Mouse (Mus musculus): ENCODE measurements around the gene Cdh11. TPM values are rescaled to one million over a fixed set of nuclear protein-coding genes. Genes with fewer than 3 reads are reported as not detected.
A peak's percentile ranks its signal among the peaks of the same experiment; 100 is the strongest.
"Not testable (repeated sequence)": the region's sequence is repeated elsewhere in the genome, so short reads cannot be mapped to it uniquely, and the experiment has no call there.

The Cdh11 gene
- total RNA-seq, 2 experiments from 2014 or later: 107 to 112 TPM

DNA sequence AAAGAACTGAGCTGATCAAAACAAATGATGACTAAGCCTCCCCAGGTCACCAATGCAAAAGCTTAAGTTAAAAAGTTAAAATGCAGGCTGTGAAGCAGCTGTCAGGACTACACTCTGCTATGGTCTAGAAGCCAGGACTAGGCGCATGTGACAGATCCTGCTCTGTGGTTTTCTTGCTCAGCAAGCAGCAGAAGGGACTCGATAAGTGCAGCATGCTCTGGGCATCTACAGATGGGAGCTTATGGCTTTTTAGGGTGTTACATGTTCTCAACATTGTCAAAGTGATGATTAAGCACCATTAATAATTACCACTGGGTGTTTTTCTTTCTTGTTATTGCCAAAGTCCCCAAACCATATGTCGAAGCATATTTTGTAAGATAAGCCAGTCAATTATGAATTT lies 59.9 kb downstream of the Cdh11 start:
- peak; percentile 16 to 32 for DNase-seq (ENCODE audit: low spot score in 2 of 2)

DNA sequence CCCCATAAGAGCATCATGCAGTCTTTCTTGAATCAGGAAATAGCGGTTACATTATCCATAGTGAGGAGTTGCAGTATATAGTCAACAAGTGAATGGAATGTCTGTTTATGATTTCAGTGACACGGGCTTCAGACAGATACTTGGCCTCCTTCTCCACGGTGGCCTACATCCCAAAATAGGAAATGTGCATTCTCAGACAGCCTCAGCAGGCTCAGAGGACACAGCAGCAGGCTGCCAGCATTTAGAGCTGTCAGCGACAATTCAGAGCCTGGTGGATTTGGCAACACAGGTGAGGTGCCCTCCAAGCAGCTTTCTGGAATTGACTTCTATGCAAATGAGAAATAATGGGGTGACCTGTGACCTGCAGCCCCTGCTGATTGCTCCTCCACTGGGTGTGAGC lies 69.5 kb downstream of the Cdh11 start:
- no peak for DNase-seq (ENCODE audit: low spot score in 2 of 2)

DNA sequence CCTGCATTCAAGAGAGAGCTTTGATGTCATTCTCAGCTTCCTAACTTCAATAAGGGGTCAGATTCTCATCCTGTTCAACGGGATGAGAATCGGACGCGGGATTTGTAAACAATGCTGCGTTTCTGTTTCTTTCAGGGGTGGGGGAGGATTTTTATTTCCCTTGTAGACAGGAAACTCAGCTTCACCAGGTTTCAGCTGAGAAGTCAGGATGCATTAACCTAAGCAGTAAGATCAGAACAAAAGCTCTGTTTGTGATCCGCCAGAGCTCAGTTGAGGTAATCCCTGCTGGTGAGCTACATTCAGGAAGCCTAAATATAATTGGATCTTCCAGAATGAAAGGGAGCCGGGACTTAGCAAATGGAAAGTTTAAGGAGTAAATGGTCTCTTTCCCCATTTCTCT lies 78.1 kb downstream of the Cdh11 start:
- DNase-seq (ENCODE audit: low spot score in 2 of 2): no peak

DNA sequence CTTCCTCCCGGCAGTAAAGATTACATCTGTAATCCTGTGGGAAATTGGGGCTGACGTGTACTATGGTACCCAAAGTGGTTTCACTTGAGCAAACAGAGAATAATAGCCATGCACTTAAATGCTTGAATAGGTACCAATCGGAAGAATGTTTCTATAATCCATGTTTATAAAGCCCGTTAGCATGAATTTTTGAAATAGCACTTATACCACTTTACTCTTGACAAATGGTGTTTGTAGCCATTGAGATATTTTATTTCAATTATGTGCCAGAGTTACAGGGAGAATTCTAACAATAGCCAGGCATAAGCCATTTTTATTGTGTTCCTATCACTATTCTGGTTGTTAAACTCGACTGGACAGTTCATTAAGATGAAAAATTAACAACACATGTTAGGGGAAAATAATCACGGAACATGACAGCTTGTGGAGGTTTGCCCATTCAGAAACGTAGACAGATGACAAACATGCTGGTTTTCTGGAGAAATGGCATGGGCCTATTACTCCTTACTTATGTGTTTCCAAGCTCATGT lies 80.0 kb downstream of the Cdh11 start:
- no peak for DNase-seq (ENCODE audit: low spot score in 2 of 2)

DNA sequence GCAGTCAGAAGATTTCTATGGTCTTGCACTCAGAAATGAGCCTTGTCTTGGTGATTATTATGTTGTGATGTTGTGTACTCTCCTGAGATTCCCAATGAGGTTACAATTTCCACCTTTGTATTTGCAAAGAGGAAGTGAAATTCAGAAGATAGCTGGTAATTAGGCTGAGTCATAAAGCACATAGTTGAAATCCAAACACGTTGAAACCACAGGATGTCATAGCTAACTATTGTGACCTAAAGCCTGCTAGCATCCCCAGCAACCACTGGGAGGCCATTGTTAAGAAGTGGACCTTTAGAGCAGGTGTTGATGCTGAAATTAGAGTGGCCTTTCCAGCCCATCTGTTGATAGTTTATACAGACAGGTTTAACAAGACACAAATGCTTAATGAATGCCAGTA lies 85.2 kb downstream of the Cdh11 start:
- no peak for DNase-seq (ENCODE audit: low spot score in 2 of 2)

DNA sequence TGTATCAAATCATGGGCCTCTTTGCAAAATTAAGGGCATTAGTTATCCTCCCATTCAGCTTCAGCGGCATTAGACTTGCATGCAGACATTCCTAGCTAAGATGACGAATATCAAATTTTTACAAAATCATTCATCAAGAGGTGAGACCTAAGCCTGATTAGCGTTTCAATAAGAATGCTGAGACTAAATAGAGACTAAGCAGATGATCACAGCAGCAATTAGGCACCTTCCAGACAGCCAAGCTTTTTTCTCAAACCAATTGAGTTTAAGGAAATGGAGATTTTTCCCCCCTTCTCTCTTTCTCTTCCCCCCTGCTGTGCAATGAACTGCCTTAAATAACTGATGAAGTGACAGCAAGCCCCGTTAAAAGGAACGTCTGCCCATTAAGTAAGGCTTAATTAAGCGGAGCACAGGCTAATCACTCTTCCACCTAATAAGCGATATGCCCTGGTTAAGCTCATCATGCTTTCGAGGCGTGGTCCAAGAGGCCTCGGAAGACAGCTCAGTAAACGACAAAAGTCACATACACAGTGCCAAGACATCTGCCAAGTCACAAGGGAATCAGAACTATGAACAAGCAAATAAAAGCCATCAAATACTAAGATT lies 87.1 kb downstream of the Cdh11 start:
- no peak for DNase-seq (ENCODE audit: low spot score in 2 of 2)

DNA sequence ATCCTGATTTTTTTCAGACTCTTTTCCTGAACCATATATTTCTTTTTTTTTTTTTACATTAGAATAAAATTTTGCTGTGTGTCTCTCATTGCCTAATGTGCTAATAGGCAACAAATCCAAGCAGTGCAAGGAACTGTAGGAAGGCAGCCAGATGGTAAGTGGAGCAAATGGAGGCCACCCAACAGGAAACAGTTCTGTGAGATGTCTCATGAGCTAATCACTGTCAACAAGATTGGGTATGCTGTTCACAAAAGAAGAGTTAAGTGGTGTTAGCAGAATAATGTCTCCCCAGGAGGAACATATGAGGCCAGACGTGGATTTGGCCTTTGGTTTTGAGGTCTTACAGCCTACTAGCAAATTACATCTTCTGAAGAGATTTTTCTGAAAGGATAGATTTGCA lies 92.0 kb downstream of the Cdh11 start:
- DNase-seq (ENCODE audit: low spot score in 2 of 2): no peak

DNA sequence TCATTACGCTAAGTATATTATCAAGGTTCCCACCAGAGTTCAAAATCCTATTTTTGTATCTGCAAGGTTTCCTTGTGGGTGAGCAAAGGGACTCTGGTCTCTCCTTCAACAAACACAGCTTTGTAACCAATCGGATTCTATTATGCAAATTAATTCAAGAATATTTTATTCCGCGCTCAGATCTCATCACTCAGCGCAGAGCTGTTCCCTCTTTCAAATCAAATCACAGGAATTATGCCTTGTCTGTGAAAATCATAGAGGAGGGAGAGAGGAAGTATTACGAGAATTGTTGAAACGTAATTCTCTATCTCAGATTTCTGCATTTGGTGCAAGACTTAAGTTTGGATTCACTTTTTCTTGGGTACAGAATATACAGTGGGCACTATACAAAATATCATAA lies 100.0 kb downstream of the Cdh11 start:
- not testable (repeated sequence) for DNase-seq (ENCODE audit: low spot score in 2 of 2)

DNA sequence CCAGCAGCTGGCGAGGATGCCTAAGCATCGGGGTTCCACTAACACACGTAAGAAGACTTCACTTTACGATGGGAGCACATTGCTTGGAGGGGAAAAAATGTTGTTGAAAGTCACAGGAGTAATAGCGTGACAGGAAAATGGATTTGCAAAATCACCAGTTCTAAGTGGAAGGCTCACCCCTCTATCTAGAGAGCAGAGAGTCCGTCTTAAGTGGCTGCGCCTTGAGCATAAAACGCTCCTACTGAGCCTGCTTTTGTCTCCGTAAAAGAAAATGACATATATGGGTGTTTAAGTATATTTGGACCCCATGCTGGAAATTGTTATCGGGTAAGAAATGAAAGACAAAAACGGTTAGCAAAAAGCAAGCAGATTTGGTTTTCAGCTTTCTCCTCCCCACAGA lies 100.4 kb downstream of the Cdh11 start:
- no peak for DNase-seq (ENCODE audit: low spot score in 2 of 2)

DNA sequence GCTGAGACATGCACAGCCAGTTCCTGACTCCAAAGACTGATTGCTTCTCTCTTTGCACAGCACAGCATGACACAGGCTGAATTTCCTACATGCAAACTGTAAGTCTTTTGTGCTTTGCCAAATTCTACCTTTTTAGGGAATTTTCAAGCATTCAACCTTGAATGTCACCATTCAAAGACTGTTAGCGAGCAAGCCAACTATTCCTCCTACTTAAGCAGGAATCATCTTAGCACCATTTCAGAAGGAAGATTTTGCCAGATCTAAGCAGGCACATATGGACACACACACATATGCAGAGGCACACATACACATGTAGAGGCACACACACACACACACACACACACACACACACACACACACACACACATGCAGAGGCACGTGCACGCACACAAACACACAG lies 108.3 kb downstream of the Cdh11 start:
- no peak for DNase-seq (ENCODE audit: low spot score in 2 of 2)

DNA sequence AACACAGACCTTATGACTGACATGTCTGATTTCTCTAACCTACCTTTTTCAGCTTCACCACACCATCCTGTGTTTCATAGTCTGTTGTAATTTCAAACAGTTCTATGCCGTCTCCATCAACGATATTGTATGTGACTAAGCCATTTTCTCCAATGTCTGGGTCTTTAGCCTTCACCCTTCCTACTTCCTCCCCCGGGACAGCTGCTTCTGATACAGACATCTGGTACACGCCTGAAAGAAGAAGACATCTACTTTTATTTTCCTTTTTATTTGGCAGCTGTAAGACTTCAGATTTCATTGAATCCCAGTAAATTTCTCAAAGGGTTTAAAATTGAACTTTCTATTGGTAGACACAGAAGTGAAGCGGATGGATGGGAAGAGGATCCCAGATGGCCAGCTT lies 120.9 kb downstream of the Cdh11 start:
- DNase-seq (ENCODE audit: low spot score in 2 of 2): not testable (repeated sequence)

DNA sequence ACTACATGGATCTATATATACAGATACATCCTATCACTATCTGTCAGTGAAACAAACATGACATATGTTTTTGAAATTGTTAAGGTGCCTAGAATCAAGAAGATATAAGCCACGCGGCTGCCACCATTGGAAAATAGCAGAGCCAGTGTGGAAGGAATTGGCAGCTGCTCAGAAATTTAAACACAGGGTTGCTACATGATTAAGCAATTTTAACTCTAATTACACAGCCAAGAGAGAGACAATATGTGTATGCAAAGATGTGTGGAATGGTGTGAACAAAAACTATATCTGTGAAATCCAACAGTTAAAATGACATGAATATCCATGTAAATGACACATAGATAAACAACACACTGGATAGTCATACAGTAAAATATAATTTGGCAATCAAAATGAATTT lies 128.9 kb downstream of the Cdh11 start:
- no peak for DNase-seq (ENCODE audit: low spot score in 2 of 2)

DNA sequence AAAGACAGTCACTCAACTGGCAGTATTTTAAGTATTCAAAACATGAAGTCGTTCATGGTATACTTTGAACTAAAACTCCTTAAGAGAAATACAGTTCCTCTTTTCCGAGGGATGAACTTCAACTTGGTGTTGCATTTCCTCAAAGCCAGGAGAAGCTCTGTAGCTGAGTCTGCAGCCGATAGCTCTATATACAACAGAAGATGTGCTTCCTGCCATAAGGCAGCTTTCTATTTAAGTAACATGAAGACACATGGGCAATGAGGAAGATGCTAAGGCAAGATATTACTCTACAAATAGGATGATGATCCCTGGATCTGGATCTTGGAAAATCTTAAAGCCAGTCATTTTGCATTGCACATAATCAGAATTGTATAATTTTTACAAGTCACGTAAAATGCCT lies 133.5 kb downstream of the Cdh11 start:
- no peak for DNase-seq (ENCODE audit: low spot score in 2 of 2)

DNA sequence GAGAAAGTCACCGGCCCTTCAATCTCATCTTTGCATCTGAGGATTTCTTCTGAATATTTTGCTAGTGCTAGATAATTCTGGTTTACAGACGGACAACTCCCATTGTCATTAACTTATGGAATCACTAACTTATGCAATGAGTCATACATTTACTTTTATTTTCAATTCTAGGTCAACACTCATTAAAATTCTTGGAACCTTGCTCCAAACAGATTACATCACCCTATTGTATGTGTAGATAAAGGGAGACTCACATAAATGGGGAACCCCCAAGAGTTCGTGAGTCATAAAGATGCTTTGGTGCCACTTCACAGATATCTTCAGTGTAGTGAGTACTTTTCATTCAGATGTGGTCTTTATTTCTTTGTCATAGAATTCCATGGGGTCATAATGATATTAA lies 158.3 kb downstream of the Cdh11 start:
- DNase-seq (ENCODE audit: low spot score in 2 of 2): no peak

DNA sequence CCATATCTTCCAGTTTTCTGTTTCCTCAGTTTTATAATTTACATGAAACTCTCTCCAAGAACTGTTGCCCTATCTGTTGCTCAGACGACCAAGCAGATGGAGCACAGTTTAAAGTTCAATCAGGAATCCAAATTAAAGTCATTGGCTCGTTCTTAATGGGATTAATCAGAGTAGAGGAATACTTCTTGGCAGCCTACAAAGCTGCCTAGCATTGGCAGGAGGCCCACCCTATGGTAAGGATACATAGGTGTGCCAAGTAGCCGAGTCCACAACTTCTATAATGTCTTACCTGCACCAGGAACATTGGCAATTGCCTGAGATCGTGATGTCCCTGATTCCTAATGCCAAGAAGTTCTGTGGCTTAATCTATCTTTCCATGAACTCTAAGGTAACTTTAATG lies 173.3 kb downstream of the Cdh11 start:
- DNase-seq (ENCODE audit: low spot score in 2 of 2): no peak

DNA sequence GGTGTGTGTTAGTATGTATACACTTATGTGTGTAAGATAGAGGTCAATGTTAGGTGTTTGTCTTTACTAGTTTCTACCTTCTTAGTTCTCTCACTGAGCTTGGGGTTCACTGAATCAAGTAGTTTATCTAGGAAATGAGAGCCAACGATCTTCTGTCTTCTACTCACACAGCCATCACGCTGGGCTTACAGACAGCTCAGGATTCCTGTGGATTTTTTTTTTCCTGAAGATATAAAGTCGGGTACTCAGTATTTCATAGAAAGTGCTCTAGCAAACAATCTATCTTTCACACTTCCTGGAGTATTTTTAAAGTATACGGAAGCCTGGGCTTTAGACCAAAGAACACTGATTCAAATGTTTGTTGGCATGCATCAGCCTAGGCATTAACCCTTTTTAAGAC lies 184.1 kb downstream of the Cdh11 start:
- no peak for DNase-seq (ENCODE audit: low spot score in 2 of 2)

DNA sequence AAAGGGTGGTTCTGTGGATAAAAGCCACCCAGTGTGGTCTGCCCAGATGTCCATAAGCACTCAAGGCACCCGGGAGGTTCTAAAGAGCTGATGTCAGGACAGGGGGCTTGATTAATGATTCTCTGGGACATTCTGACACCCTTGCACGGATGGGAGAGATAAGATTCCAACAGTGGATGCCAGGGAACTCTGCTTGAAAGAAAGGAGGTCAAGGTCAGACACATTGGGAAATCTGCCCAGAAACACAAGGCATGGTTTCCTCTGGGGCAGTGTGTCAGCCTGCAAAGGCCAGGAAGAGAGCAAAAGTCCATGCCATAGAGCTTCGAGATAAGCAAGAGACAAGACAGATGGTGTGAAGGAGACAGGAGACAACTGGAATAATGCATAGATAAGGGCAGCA lies 188.9 kb downstream of the Cdh11 start:
- no peak for DNase-seq (ENCODE audit: low spot score in 2 of 2)

DNA sequence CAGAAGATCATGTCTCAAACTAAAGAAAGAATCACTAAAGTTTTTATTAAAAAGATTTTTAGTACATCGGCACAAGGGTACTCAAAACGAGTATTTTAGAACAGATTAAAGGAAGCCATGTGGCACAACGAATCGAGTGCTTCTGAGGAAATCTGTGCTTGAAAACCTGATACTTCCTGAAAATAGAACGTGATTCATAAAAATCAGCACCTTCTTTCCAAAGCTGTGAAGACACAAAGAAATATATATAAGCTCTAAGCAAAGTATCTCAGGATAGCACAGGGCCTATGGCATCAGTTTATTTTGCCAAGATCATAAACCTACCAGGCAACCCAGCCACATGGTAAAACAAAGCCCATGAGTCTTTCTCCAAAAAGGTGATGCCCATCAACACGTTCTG lies 191.5 kb downstream of the Cdh11 start:
- no peak for DNase-seq (ENCODE audit: low spot score in 2 of 2)

Small RNA genes within 50 kb of the gene (microRNA-seq; reads per million reads assigned to microRNA genes)
- 0 reads per million in 2 experiments for gene Gm26301
